Mouse (Mus musculus): Measurements from ENCODE around the gene Clasrp. TPM values are rescaled to one million over a fixed set of nuclear protein-coding genes. Genes with fewer than 3 reads are reported as not detected.

Clasrp gene
- total RNA-seq (2023), result 87.2 TPM

DNA sequence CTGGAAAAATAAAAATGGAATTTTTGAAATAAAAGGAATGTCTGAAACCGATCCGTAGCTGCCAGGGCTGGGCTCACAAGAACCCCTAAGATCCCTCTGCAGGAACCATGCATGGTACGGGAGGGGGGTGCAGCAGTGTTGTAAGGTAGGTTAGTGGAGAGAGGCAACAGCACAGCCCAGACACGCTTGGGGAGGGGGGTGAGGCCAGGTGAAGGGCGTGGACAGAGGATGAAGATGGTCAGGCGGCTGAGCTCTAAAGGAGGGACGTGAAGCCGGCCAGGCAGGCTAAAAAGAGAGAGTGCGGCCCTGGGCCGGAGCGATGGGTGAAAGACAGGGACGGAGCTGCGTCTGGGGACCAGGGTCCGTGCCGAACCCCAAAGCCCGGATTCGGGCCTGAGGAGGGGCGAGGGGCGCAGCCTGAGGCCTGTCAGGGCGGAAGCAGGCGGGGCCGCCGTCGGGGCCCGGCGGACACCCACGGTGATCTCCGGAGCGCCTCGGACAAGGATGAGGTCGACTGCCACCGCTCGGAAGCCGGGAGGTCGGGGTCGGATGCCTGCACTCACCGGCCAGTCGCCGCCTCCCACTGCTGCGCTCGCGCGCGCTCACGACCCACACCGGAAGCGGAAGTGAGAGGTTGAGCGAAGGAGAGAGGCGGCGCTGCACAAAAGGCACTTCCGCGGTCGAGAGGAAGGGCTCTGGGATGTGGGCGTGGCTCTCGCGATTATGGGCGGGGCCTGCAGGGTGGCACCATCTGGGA, at the start of gene Clasrp:
Clasrp (minus strand) TSS at position 638 of the 757 bp plus-strand sequence.

DNA sequence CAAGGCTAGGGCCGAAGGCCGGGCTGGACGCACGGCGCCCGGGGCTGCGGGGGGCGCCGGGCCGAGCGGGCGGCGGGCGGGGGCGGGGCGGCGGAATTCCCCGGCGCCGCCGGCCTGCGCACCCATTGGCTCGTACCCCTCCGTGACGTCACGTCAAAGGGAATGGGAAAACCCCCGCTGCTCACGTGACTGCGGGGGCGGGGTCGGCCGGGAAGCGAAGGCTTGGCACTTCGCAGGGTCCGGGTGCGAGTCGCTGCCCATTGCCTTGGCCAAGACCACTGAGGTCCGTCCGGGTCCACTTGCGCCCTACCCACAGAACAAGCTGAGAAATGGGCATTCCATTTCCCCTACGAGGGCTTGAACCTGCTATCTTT, 25.1 kb upstream of the Clasrp start, which contains the start of gene Relb:
Relb (minus strand) TSS at position 78 of the 374 bp plus-strand sequence.

GRCm38 (mm10) chr7:19577141-19577852, 27.0 kb downstream of the Clasrp start, which contains the start of the genes Zfp296 and Gemin7:
Gene Zfp296 (plus strand): TSS chr7:19577287.
Gene Gemin7 (minus strand): TSS chr7:19577595.

DNA sequence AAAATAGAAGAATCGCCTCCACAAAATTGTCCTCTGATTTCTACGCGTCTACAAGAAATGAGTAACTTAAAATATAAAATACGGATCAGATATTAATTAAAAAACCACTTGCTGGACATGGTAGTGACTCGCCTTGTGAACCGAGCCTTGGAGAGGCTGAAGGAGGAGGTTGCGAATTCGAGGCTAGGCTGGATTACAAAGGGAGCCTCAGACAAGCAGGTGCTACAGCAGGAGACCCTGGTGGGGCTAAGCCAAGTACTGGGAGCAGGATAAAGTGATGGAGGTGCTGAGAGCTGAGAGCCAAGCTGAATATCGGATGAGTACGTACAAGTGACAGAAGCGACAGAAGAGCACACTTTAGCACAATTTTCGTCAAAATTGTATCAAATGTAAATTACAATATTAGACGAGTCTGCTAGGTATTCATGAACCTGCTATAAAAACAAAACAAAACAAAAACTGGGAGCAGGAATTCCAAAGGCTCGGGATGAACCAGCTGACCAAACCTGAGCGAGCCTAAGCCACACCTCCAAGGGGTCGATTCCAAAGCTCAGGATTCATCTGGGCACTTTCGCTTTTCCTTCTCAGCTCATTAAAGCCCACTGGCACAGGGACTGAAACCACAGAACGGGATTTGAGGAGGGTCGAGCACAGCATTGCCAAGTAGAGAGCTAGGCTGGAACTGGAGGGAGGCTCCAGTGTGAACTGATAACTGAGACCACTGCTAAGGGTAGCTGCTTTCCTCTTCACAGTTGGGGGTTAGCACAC, 41.5 kb downstream of the Clasrp start, which contains the start of gene Ppp1r37:
Ppp1r37 (minus strand) TSS at position 434 of the 768 bp plus-strand sequence.

Other genes with a start within 250 kb of the Clasrp start
- gene Cd3eap, start 245.0 kb downstream of the Clasrp start, total RNA-seq (2023), result 9.0 TPM
- 1.3 TPM for gene Ppp1r13l, start 244.7 kb downstream of the Clasrp start, total RNA-seq (2023)
- gene Ercc2, start 222.5 kb downstream of the Clasrp start, total RNA-seq (2023), result 69.8 TPM
- 5.9 TPM for gene Klc3, start 200.4 kb downstream of the Clasrp start, total RNA-seq (2023)
- not detected for gene Ckm, start 199.7 kb downstream of the Clasrp start, total RNA-seq (2023)
- 26.5 TPM for gene Mark4, start 145.7 kb downstream of the Clasrp start, total RNA-seq (2023)
- gene Exoc3l2, start 141.2 kb downstream of the Clasrp start, total RNA-seq (2023), result not detected
- 3.3 TPM for gene Bloc1s3, start 96.1 kb downstream of the Clasrp start, total RNA-seq (2023)
- gene Trappc6a, start 96.1 kb downstream of the Clasrp start, total RNA-seq (2023), result 23.3 TPM
- gene Nkpd1, start 86.6 kb downstream of the Clasrp start, total RNA-seq (2023), result not detected
- 56.4 TPM for gene Ppp1r37, start 41.4 kb downstream of the Clasrp start, total RNA-seq (2023)
- 1.5 TPM for gene Zfp296, start 27.2 kb downstream of the Clasrp start, total RNA-seq (2023)
- gene Gemin7, start 26.9 kb downstream of the Clasrp start, total RNA-seq (2023), result 42.3 TPM
- 67.9 TPM for gene Relb, start 25.0 kb upstream of the Clasrp start, total RNA-seq (2023)
- gene Clptm1, start 60.5 kb upstream of the Clasrp start, total RNA-seq (2023), result 87.9 TPM
- gene Apoc2, start 73.5 kb upstream of the Clasrp start, total RNA-seq (2023), result not detected
- not detected for gene Gm44805, start 76.9 kb upstream of the Clasrp start, total RNA-seq (2023)
- not detected for gene Apoc4, start 77.0 kb upstream of the Clasrp start, total RNA-seq (2023)
- not detected for gene Apoc1, start 88.2 kb upstream of the Clasrp start, total RNA-seq (2023)
- gene Apoe, start 94.7 kb upstream of the Clasrp start, total RNA-seq (2023), result 36.3 TPM
- gene Tomm40, start 111.0 kb upstream of the Clasrp start, total RNA-seq (2023), result 48.0 TPM
- 0.38 TPM for gene Nectin2, start 146.0 kb upstream of the Clasrp start, total RNA-seq (2023)
- 0.23 TPM for gene Bcam, start 166.5 kb upstream of the Clasrp start, total RNA-seq (2023)
- not detected for gene Cblc, start 192.3 kb upstream of the Clasrp start, total RNA-seq (2023)
- gene Bcl3, start 218.3 kb upstream of the Clasrp start, total RNA-seq (2023), result 23.5 TPM
- not detected for gene Gm19345, start 247.5 kb upstream of the Clasrp start, total RNA-seq (2023)

All from CD4-positive naive resting alpha-beta T cell, adult 76 days (primary cell).